In genomic region chr16:14004170-14004569, GRCm38 (mm10) we compare ENCODE assay signal across 9 mouse cellular contexts. TPM values are rescaled to one million over a fixed set of nuclear protein-coding genes. Genes with fewer than 3 reads are reported as not detected.
A peak's percentile ranks its signal among the peaks of the same experiment; 100 is the strongest.
DNase-seq lines count a peak whose midpoint lies in the region; ATAC-seq lines count a peak whose summit lies in the region.
"Had no signal": no experiment of that assay in that cellular context is flagged by ENCODE, and none has a peak within 500 bp of the region (broad histone marks: within the 10 kb centered on the region; RNA-seq: fewer than 3 reads in every experiment).

No protein-coding gene starts in this region.

- H3K36me3 ChIP-seq in hindbrain, embryonic 10.5 days: no peaks in the 10 kb centered on the region
- H3K36me3 ChIP-seq in stomach, embryonic 15.5 days: no peaks in the 10 kb centered on the region
- H3K36me3 ChIP-seq: neural tube, embryonic 12.5 days had no signal

- H3K4me2 ChIP-seq in stomach, embryonic 15.5 days: no peak overlapping the region
- H3K4me2 ChIP-seq: neural tube, embryonic 12.5 days had no signal

- peak; percentile 31 for DNase-seq in right cerebral cortex, adult 18-20 months
- DNase-seq in right cerebral cortex, postnatal 25 days: no peak
- peak; percentile 5 for DNase-seq in hindbrain, embryonic 10.5 days (ENCODE audit: low spot score)
- peak; percentile 12 for DNase-seq in liver
- DNase-seq in gastrocnemius, postnatal 4 days (ENCODE audit: low spot score in 2 of 2): no peak
- no peak for DNase-seq in right cerebral cortex, adult 2 months (ENCODE audit: low spot score in 2 of 2)
- DNase-seq in adrenal gland, adult 8-10 months: no peak

- no peaks in the 10 kb centered on the region for H3K9me3 ChIP-seq in hindbrain, embryonic 10.5 days
- no peaks in the 10 kb centered on the region for H3K9me3 ChIP-seq in stomach, embryonic 15.5 days
- H3K9me3 ChIP-seq: neural tube, embryonic 12.5 days had no signal

- ATAC-seq in stomach, embryonic 15.5 days (ENCODE audit: insufficient read depth, low FRiP score, low read depth): peak; percentile 86

- 32% methylated on average over 3 of the region's 3 CpGs for WGBS in hindbrain, embryonic 10.5 days
- whole genome bisulfite sequencing in stomach, embryonic 15.5 days: 21% methylated on average over 3 of the region's 3 CpGs

- no peak overlapping the region for H3K9ac ChIP-seq in stomach, embryonic 15.5 days
- H3K9ac ChIP-seq: neural tube, embryonic 12.5 days had no signal

- H3K27ac ChIP-seq in hindbrain, embryonic 10.5 days: no peak overlapping the region
- peak overlapping the region; percentile 69 for H3K27ac ChIP-seq in stomach, embryonic 15.5 days
- H3K27ac ChIP-seq: neural tube, embryonic 12.5 days had no signal

- no peak overlapping the region for H3K4me3 ChIP-seq in hindbrain, embryonic 10.5 days
- no peak overlapping the region for H3K4me3 ChIP-seq in stomach, embryonic 15.5 days (replicated peaks)
- H3K4me3 ChIP-seq: neural tube, embryonic 12.5 days had no signal

- H3K4me1 ChIP-seq in hindbrain, embryonic 10.5 days (replicated peaks): no peaks in the 10 kb centered on the region
- H3K4me1 ChIP-seq in stomach, embryonic 15.5 days: no peaks in the 10 kb centered on the region

- no peaks in the 10 kb centered on the region for H3K27me3 ChIP-seq in hindbrain, embryonic 10.5 days (ENCODE audit: insufficient read depth, poor library complexity, severe bottlenecking)
- no peaks in the 10 kb centered on the region for H3K27me3 ChIP-seq in stomach, embryonic 15.5 days (replicated peaks)
- H3K27me3 ChIP-seq: neural tube, embryonic 12.5 days had no signal

RNA-seq across cellular contexts. Expression of gene Ifitm7, which starts 17.5 kb away (rescaled TPM):
- 0.54 and 1.4 TPM in 2 replicates for polyA plus RNA-seq in hindbrain, embryonic 10.5 days (2016; fragmentation: Nextera tagmentation; extraction: Ambion mirVana)
- not detected in 2 replicates for polyA plus RNA-seq in stomach, embryonic 15.5 days (2015; fragmentation: Nextera tagmentation; extraction: Ambion mirVana)
- not detected for total RNA-seq in gastrocnemius, postnatal 4 days (2021)
- under 1 TPM in 2 of 4 experiments, not detected in 2; 0.75 to 0.83 TPM for total RNA-seq in adrenal gland, adult 8-10 months (2022)

RNA-seq across cellular contexts. Expression of gene 2900011O08Rik, which starts 17.8 kb away (rescaled TPM):
- 9.3 and 22.4 TPM in 2 replicates for polyA plus RNA-seq in hindbrain, embryonic 10.5 days (2016; fragmentation: Nextera tagmentation; extraction: Ambion mirVana)
- polyA plus RNA-seq in stomach, embryonic 15.5 days (2015; fragmentation: Nextera tagmentation; extraction: Ambion mirVana): 1.7 and 2.4 TPM in 2 replicates
- total RNA-seq in gastrocnemius, postnatal 4 days (2021): under 1 TPM; 0.20 to 0.36 TPM
- 1 to 10 TPM; 1.2 to 4.5 (median 2.6) TPM for total RNA-seq in adrenal gland, adult 8-10 months (2022)

Comparison
In these comparisons a context has a peak if more than half of its experiments do, and no peak if none do; other contexts are left out.
1. DNase-seq: peak in right cerebral cortex, adult 18-20 months (single experiment), hindbrain, embryonic 10.5 days (single experiment) and liver (single experiment); none in right cerebral cortex, postnatal 25 days (single experiment), gastrocnemius, postnatal 4 days (0 of 2), right cerebral cortex, adult 2 months (0 of 2) and adrenal gland, adult 8-10 months (single experiment).